Mouse (Mus musculus) G1E (cell line): ENCODE measurements around the gene Snai3. TPM values are rescaled to one million over a fixed set of nuclear protein-coding genes. Genes with fewer than 3 reads are reported as not detected.
A peak's percentile ranks its signal among the peaks of the same experiment; 100 is the strongest.

ENCODE experiments used
- ATAC-seq: 2 replicates; pipeline ENCODE4 v1.8.0; 2016; ENCODE audit warnings: mild to moderate bottlenecking; ENCODE audit not compliant: insufficient number of reproducible peaks, poor library complexity, low FRiP score, severe bottlenecking; ENCODE audit errors: extremely low read depth
- DNase-seq: peaks from one replicate; pipeline ENCODE4 v3.0.0; 2012; ENCODE audit warnings: low spot score
- H3K27me3 ChIP-seq: 2 replicates; pipeline ENCODE4 v1.6.1; 2012; ENCODE audit warnings: mild to moderate bottlenecking, low read length, inconsistent platforms; ENCODE audit not compliant: insufficient read depth
- H3K36me3 ChIP-seq: replicated peaks from 2 replicates; pipeline ENCODE3; 2012; ENCODE audit warnings: mild to moderate bottlenecking, inconsistent platforms
- H3K4me1 ChIP-seq: 2 replicates; pipeline ENCODE4 v1.6.1; 2012; ENCODE audit warnings: low read depth, low read length, inconsistent platforms, mixed read lengths; ENCODE audit not compliant: insufficient read depth
- H3K4me3 ChIP-seq: 2 replicates; pipeline ENCODE4 v1.5.1; 2012; ENCODE audit warnings: low read depth, mild to moderate bottlenecking, inconsistent platforms, low read length, moderate library complexity, mixed read lengths
- H3K9me3 ChIP-seq: replicated peaks from 2 replicates; pipeline ENCODE4 v1.6.1; 2012; ENCODE audit warnings: inconsistent platforms
- CTCF ChIP-seq: IDR thresholded peaks from 2 replicates; pipeline ENCODE4 v1.5.1; 2012; ENCODE audit warnings: low read depth, low read length, inconsistent platforms, mixed read lengths
- GATA1 ChIP-seq: IDR thresholded peaks from 2 replicates; pipeline ENCODE4 v1.6.1; 2012; ENCODE audit warnings: borderline replicate concordance, low read length, inconsistent platforms, mixed read lengths
- GATA2 ChIP-seq: IDR thresholded peaks from 2 replicates; pipeline ENCODE4 v1.6.1; 2012; ENCODE audit warnings: low read depth, low read length, inconsistent platforms, borderline replicate concordance
- POLR2AphosphoS5 ChIP-seq: IDR thresholded peaks from 2 replicates; pipeline ENCODE4 v1.6.1; 2012; ENCODE audit warnings: low read depth, low read length, inconsistent platforms; ENCODE audit not compliant: insufficient replicate concordance
- TAL1 ChIP-seq: conservative IDR thresholded peaks from 2 replicates; pipeline ENCODE4 v1.6.1; 2012; ENCODE audit warnings: low read depth, low read length, inconsistent platforms, mixed read lengths
- polyA plus RNA-seq: library from polyadenylated mRNA; stranded (reverse); fragments of >175 nt; gene quantifications from 2 replicates; pipeline ENCODE4 v1.2.3, GENCODE M21; 2012
- total RNA-seq, 2 experiments: library from RNA; stranded (forward) in 1 of 2; stranded (reverse) in 1 of 2; fragments of 200-1000 nt in 1 of 2; fragments of >200 nt in 1 of 2; fragmentation: Nextera tagmentation in 1 of 2; gene quantifications; 2 replicates each; pipeline ENCODE4 v1.2.3; 2014 to 2017

Snai3 gene
- total and polyA plus RNA-seq, 3 experiments, result not detected

GRCm38 (mm10) chr8:122441326-122441725 lies 19.2 kb downstream of the Snai3 start:
- peaks cover 6% of the 10 kb centered on the region; the same call in 1 of the 2 replicates for H3K27me3 ChIP-seq
- H3K36me3 ChIP-seq, result peaks cover 55% of the 10 kb centered on the region
- H3K9me3 ChIP-seq, result no peaks in the 10 kb centered on the region
- no peak for TF ChIP-seq TAL1
- no peak for TF ChIP-seq CTCF
- TF ChIP-seq POLR2AphosphoS5, result no peak
- TF ChIP-seq GATA1, result no peak
- TF ChIP-seq GATA2, result no peak
- H3K4me3 ChIP-seq, result no peak overlapping the region
- DNase-seq (no peak), ATAC-seq (no peak)
- peaks cover 67% of the 10 kb centered on the region for H3K4me1 ChIP-seq

GRCm38 (mm10) chr8:122439336-122439735 lies 21.2 kb downstream of the Snai3 start:
- Histone ChIP-seq H3K4me3 (no peak overlapping the region; the same call in 1 of the 2 replicates), H3K9me3 (peaks cover 3% of the 10 kb centered on the region), H3K36me3 (peaks cover 63% of the 10 kb centered on the region), H3K4me1 (peaks cover 58% of the 10 kb centered on the region), H3K27me3 (no peaks in the 10 kb centered on the region)
- DNase-seq (no peak), ATAC-seq (no peak)
- TF ChIP-seq POLR2AphosphoS5, result no peak
- no peak for TF ChIP-seq CTCF
- no peak for TF ChIP-seq TAL1
- TF ChIP-seq GATA2, result no peak
- TF ChIP-seq GATA1, result no peak

- Histone ChIP-seq H3K4me3 (peak overlapping the region; percentile 57; the same call in 1 of the 2 replicates), H3K9me3 (peaks cover 3% of the 10 kb centered on the region), H3K4me1 (peaks cover 62% of the 10 kb centered on the region), H3K36me3 (peaks cover 78% of the 10 kb centered on the region), H3K27me3 (no peaks in the 10 kb centered on the region)
- DNase-seq, result no peak
- TF ChIP-seq GATA1, result no peak
- TF ChIP-seq GATA2, result no peak
- ATAC-seq, result no peak
Measured at GRCm38 (mm10) chr8:122437708-122438331, 22.7 kb downstream of the Snai3 start.

- DNase-seq (peak; percentile 46), ATAC-seq (no peak)
- TF ChIP-seq GATA2 (no peak), POLR2AphosphoS5 (no peak), TAL1 (no peak), CTCF (no peak), GATA1 (no peak)
- peaks cover 78% of the 10 kb centered on the region for H3K36me3 ChIP-seq
- peak overlapping the region; percentile 57; the same call in 1 of the 2 replicates for H3K4me3 ChIP-seq
- H3K9me3 ChIP-seq, result peaks cover 3% of the 10 kb centered on the region
- no peaks in the 10 kb centered on the region for H3K27me3 ChIP-seq
- H3K4me1 ChIP-seq, result peaks cover 67% of the 10 kb centered on the region
Measured at GRCm38 (mm10) chr8:122436586-122437125, 23.9 kb downstream of the Snai3 start.

GRCm38 (mm10) chr8:122436146-122436545 lies 24.4 kb downstream of the Snai3 start:
- peak overlapping the region; percentile 57; the same call in 1 of the 2 replicates for H3K4me3 ChIP-seq
- H3K27me3 ChIP-seq, result no peaks in the 10 kb centered on the region
- TF ChIP-seq GATA1 (no peak), CTCF (no peak), GATA2 (no peak), POLR2AphosphoS5 (no peak), TAL1 (no peak)
- H3K9me3 ChIP-seq, result peaks cover 3% of the 10 kb centered on the region
- peaks cover 75% of the 10 kb centered on the region for H3K36me3 ChIP-seq
- ATAC-seq (no peak), DNase-seq (no peak)
- peaks cover 70% of the 10 kb centered on the region for H3K4me1 ChIP-seq

- TF ChIP-seq TAL1 (no peak), CTCF (peak; percentile 29; the same call in 1 of the 2 replicates)
- peaks cover 3% of the 10 kb centered on the region for H3K9me3 ChIP-seq
- ATAC-seq (no peak), DNase-seq (no peak)
- no peak overlapping the region for H3K4me3 ChIP-seq
- H3K27me3 ChIP-seq, result no peaks in the 10 kb centered on the region
- H3K4me1 ChIP-seq, result peaks cover 78% of the 10 kb centered on the region
- H3K36me3 ChIP-seq, result peaks cover 78% of the 10 kb centered on the region
Measured at GRCm38 (mm10) chr8:122435375-122435774, 25.2 kb downstream of the Snai3 start.
